Mouse (Mus musculus) midbrain, postnatal 0 days (tissue): ENCODE measurements around the gene Gm21985. TPM values are rescaled to one million over a fixed set of nuclear protein-coding genes. Genes with fewer than 3 reads are reported as not detected.

Source experiments
- ATAC-seq: fragments of 200-750 bp; cut with Nextera tagmentation; 2 replicates; pipeline ENCODE4 v1.8.0; 2017; ENCODE audit warnings: moderate number of reproducible peaks, mild to moderate bottlenecking, moderate TSS enrichment, moderate library complexity; ENCODE audit not compliant: low FRiP score
- DNase-seq: peaks from one replicate; pipeline ENCODE4 v3.0.0-alpha.2; 2015; ENCODE audit warnings: low spot score
- H3K27ac ChIP-seq: fragments of 300-500 bp; sonication (generic); 2 replicates; pipeline ENCODE4 v1.5.1; 2014; ENCODE audit warnings: low read depth, mild to moderate bottlenecking, low read length, mixed read lengths
- H3K27me3 ChIP-seq: fragments of 300-500 bp; sonication (generic); 2 replicates; pipeline ENCODE4 v1.6.1; 2014; ENCODE audit warnings: low read length, control low read depth, mixed read lengths; ENCODE audit not compliant: insufficient read depth
- H3K36me3 ChIP-seq: fragments of 300-500 bp; sonication (generic); 2 replicates; pipeline ENCODE4 v1.6.1; 2014; ENCODE audit warnings: low read length, control low read depth, mixed read lengths; ENCODE audit not compliant: insufficient read depth
- H3K4me1 ChIP-seq: fragments of 300-500 bp; sonication (generic); 2 replicates; pipeline ENCODE4 v1.6.1; 2014; ENCODE audit warnings: mild to moderate bottlenecking, control low read depth, antibody characterized with exemption, low read length, mixed read lengths; ENCODE audit not compliant: insufficient read depth
- H3K4me2 ChIP-seq: fragments of 300-500 bp; sonication (generic); 2 replicates; pipeline ENCODE4 v1.6.1; 2014; ENCODE audit warnings: low read depth, mild to moderate bottlenecking, low read length, mixed read lengths; ENCODE audit not compliant: poor library complexity, severe bottlenecking
- H3K4me3 ChIP-seq: fragments of 300-500 bp; sonication (generic); 2 replicates; pipeline ENCODE4 v1.5.1; 2014; ENCODE audit warnings: low read depth, mild to moderate bottlenecking, low read length, moderate library complexity
- H3K9ac ChIP-seq: fragments of 300-500 bp; sonication (generic); replicated peaks from 2 replicates; pipeline ENCODE4 v1.6.1; 2014; ENCODE audit warnings: mild to moderate bottlenecking, low read length, moderate library complexity, mixed read lengths; ENCODE audit not compliant: poor library complexity, severe bottlenecking
- H3K9me3 ChIP-seq: fragments of 300-500 bp; sonication (generic); 2 replicates; pipeline ENCODE4 v1.6.1; 2016; ENCODE audit warnings: low read length, control low read depth
- CTCF ChIP-seq: IDR thresholded peaks from 2 replicates; pipeline ENCODE4 v1.5.1; 2016; ENCODE audit warnings: antibody characterized with exemption, mild to moderate bottlenecking
- WGBS: fragments of 180-500 bp; shearing (Covaris S2); extraction: QIAGEN DNeasy Blood & Tissue Kit; methylation state at CpG from one replicate; pipeline ENCODE4 v1.1.7; 2014; 5-methylcytosine and 5-hydroxymethylcytosine counted together
- polyA plus RNA-seq: library from polyadenylated mRNA; unstranded; fragments of >200 nt; fragmentation: Nextera tagmentation; extraction: Ambion mirVana; gene quantifications from 2 replicates; pipeline ENCODE4 v1.2.1, GENCODE M21; 2015
- total RNA-seq: library from RNA; depleted of rRNA; stranded (reverse); fragments of >200 nt; gene quantifications from 2 replicates; pipeline ENCODE4 v1.2.3, GENCODE M21; 2014; rRNA removed

Gm21985 gene
- 2.3 and 2.5 TPM in 2 replicates for total RNA-seq
- not detected in 2 replicates for polyA plus RNA-seq

- DNase-seq (peak; percentile 58), ATAC-seq (peak; percentile 18)
- TF ChIP-seq CTCF = no peak
- WGBS = 1% methylated on average over 11 of the region's 11 CpGs
- no peaks in the 10 kb centered on the region for H3K36me3 ChIP-seq
- peak within 1 kb of the TSS; percentile 91 for H3K4me3 ChIP-seq
- no peaks in the 10 kb centered on the region for H3K9me3 ChIP-seq
- peak within 1 kb of the TSS; percentile 87 for H3K4me2 ChIP-seq
- H3K27ac ChIP-seq = peak within 1 kb of the TSS; percentile 87
- H3K4me1 ChIP-seq = peaks cover 23% of the 10 kb centered on the region
- H3K9ac ChIP-seq = peak within 1 kb of the TSS; percentile 92
- no peaks in the 10 kb centered on the region for H3K27me3 ChIP-seq
Measured at GRCm38 (mm10) chr2:112266242-112266592, at the start of gene Gm21985. Gm21985 (plus strand) TSS chr2:112266314.

- no peak overlapping the region for H3K4me3 ChIP-seq
- DNase-seq (no peak), ATAC-seq (no peak)
- H3K36me3 ChIP-seq = no peaks in the 10 kb centered on the region
- no peaks in the 10 kb centered on the region for H3K4me1 ChIP-seq
- H3K27ac ChIP-seq = no peak overlapping the region
- no peaks in the 10 kb centered on the region for H3K27me3 ChIP-seq
- no peak overlapping the region for H3K4me2 ChIP-seq
- no peak for TF ChIP-seq CTCF
- WGBS = 87% methylated on average over 6 of the region's 6 CpGs
- H3K9me3 ChIP-seq = no peaks in the 10 kb centered on the region
- no peak overlapping the region for H3K9ac ChIP-seq
Measured at GRCm38 (mm10) chr2:112217614-112218013, 48.5 kb upstream of the Gm21985 start.

- no peak overlapping the region for H3K9ac ChIP-seq
- H3K4me2 ChIP-seq = no peak overlapping the region
- ATAC-seq = no peak
- H3K36me3 ChIP-seq = no peaks in the 10 kb centered on the region
- no peak for TF ChIP-seq CTCF
- no peak overlapping the region for H3K27ac ChIP-seq
- no peak overlapping the region for H3K4me3 ChIP-seq
- H3K9me3 ChIP-seq = no peaks in the 10 kb centered on the region
- DNase-seq = no peak
- H3K27me3 ChIP-seq = no peaks in the 10 kb centered on the region
- no peaks in the 10 kb centered on the region for H3K4me1 ChIP-seq
- WGBS = 89% methylated on average over 5 of the region's 5 CpGs
Measured at GRCm38 (mm10) chr2:112220880-112221279, 45.2 kb upstream of the Gm21985 start.

GRCm38 (mm10) chr2:112222607-112223006, 43.5 kb upstream of the Gm21985 start:
- Histone ChIP-seq H3K9ac (no peak overlapping the region), H3K27me3 (no peaks in the 10 kb centered on the region), H3K4me2 (no peak overlapping the region), H3K9me3 (no peaks in the 10 kb centered on the region), H3K36me3 (no peaks in the 10 kb centered on the region), H3K4me3 (no peak overlapping the region), H3K4me1 (no peaks in the 10 kb centered on the region), H3K27ac (no peak overlapping the region)
- 79% methylated on average over 5 of the region's 5 CpGs for WGBS
- DNase-seq (no peak), ATAC-seq (no peak)
- TF ChIP-seq CTCF = no peak

- WGBS = 65% methylated on average over 4 of the region's 4 CpGs
- Histone ChIP-seq H3K27ac (no peak overlapping the region), H3K9ac (no peak overlapping the region), H3K4me3 (no peak overlapping the region), H3K27me3 (no peaks in the 10 kb centered on the region), H3K4me1 (no peaks in the 10 kb centered on the region), H3K9me3 (no peaks in the 10 kb centered on the region), H3K36me3 (no peaks in the 10 kb centered on the region), H3K4me2 (no peak overlapping the region)
- no peak for TF ChIP-seq CTCF
- no peak for DNase-seq
- ATAC-seq = no peak
Measured at GRCm38 (mm10) chr2:112224356-112224755, 41.8 kb upstream of the Gm21985 start.

- H3K27ac ChIP-seq = no peak overlapping the region
- H3K9ac ChIP-seq = no peak overlapping the region
- ATAC-seq (no peak), DNase-seq (no peak)
- H3K9me3 ChIP-seq = no peaks in the 10 kb centered on the region
- no peak for TF ChIP-seq CTCF
- H3K4me2 ChIP-seq = no peak overlapping the region
- 75% methylated on average over 1 of the region's 1 CpGs for WGBS
- H3K27me3 ChIP-seq = no peaks in the 10 kb centered on the region
- H3K36me3 ChIP-seq = no peaks in the 10 kb centered on the region
- no peak overlapping the region for H3K4me3 ChIP-seq
- no peaks in the 10 kb centered on the region for H3K4me1 ChIP-seq
Measured at GRCm38 (mm10) chr2:112232623-112233022, 33.5 kb upstream of the Gm21985 start.
